Mouse (Mus musculus) frontal cortex, adult (tissue): Measurements from ENCODE around the gene Sapcd1.

Experiments
- ATAC-seq: cut with Nextera tagmentation; 2 replicates; pipeline ENCODE4 v1.9.2; 2017; ENCODE audit warnings: mild to moderate bottlenecking, moderate library complexity, mixed read lengths; ENCODE audit not compliant: low TSS enrichment

The Sapcd1 gene

DNA sequence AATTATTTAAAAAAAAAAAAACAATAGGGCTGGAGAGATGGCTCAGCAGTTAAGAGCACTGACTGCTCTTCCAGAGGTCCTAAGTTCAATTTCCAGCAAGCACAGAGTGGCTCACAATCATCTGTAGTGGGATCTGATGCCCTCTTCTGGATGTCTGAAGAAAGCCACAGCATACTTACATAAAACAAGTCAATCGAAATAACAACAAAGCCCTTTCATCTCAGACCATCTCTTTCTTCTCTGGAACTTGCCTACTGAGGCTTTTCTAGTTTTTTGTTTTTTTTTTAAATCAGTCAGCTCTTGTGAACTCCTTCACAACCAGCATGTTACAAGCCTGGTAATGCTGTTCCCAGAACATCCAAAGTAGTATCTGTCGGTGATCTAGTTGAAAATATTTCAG, 47.2 kb downstream of the Sapcd1 start:
- peak; percentile 18; the same call in 1 of the 2 replicates for ATAC-seq

- no peak for ATAC-seq
Observed at GRCm38 (mm10) chr17:34979631-34980030, 48.2 kb downstream of the Sapcd1 start.

GRCm38 (mm10) chr17:34978239-34978638, 49.6 kb downstream of the Sapcd1 start:
- no peak for ATAC-seq

DNA sequence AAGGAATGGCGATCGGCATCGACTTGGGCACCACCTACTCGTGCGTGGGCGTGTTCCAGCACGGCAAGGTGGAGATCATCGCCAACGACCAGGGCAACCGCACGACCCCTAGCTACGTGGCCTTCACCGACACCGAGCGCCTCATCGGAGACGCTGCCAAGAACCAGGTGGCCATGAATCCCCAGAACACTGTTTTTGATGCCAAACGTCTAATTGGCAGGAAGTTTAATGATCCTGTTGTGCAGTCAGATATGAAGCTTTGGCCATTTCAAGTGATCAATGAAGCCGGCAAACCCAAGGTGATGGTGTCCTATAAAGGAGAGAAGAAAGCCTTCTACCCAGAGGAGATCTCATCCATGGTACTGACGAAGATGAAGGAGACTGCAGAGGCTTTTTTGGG, 50.8 kb downstream of the Sapcd1 start:
- ATAC-seq: no peak
